Mouse (Mus musculus): Measurements from ENCODE around the gene Tmtc4. TPM values are rescaled to one million over a fixed set of nuclear protein-coding genes. Genes with fewer than 3 reads are reported as not detected.

Gene Tmtc4
- polyA plus RNA-seq, 1 experiment from 2014 or later: 50.3 TPM

Other genes with a start within 250 kb of the Tmtc4 start
- gene Ggact, start 70.3 kb downstream of the Tmtc4 start, polyA plus RNA-seq (2014; fragmentation: Nextera tagmentation; extraction: Ambion mirVana): 5.3 and 5.6 TPM in 2 replicates